Mouse (Mus musculus) forebrain, embryonic 14.5 days (tissue): ENCODE data around the gene Capn5. TPM values are rescaled to one million over a fixed set of nuclear protein-coding genes. Genes with fewer than 3 reads are reported as not detected.

ENCODE experiments used
- ATAC-seq: fragments of 200-750 bp; cut with Nextera tagmentation; 2 replicates; pipeline ENCODE4 v1.8.0; 2017; ENCODE audit warnings: mild to moderate bottlenecking, moderate library complexity
- DNase-seq: peaks from one replicate; pipeline ENCODE4 v3.0.0-alpha.2; 2015; ENCODE audit warnings: low spot score
- H3K27ac ChIP-seq: fragments of 300-500 bp; sonication (generic); 2 replicates; pipeline ENCODE4 v1.5.1; 2014; ENCODE audit warnings: low read depth, mild to moderate bottlenecking, control low read depth, low read length, moderate library complexity
- H3K27me3 ChIP-seq: fragments of 300-500 bp; sonication (generic); replicated peaks from 2 replicates; pipeline ENCODE4 v1.6.1; 2014; ENCODE audit warnings: low read length, control low read depth, mixed read lengths; ENCODE audit not compliant: control insufficient read depth, insufficient read depth
- H3K36me3 ChIP-seq: fragments of 300-500 bp; sonication (generic); 2 replicates; pipeline ENCODE4 v1.6.1; 2014; ENCODE audit warnings: low read length, control low read depth; ENCODE audit not compliant: control insufficient read depth, insufficient read depth
- H3K4me1 ChIP-seq: fragments of 300-500 bp; sonication (generic); 2 replicates; pipeline ENCODE4 v1.6.1; 2014; ENCODE audit warnings: antibody characterized with exemption, low read length, control low read depth; ENCODE audit not compliant: control insufficient read depth, insufficient read depth
- H3K4me2 ChIP-seq: fragments of 300-500 bp; sonication (generic); 2 replicates; pipeline ENCODE4 v1.6.1; 2014; ENCODE audit warnings: mild to moderate bottlenecking, control low read depth, low read length
- H3K4me3 ChIP-seq: fragments of 300-500 bp; sonication (generic); 2 replicates; pipeline ENCODE4 v1.5.1; 2014; ENCODE audit warnings: low read depth, low read length, control low read depth
- H3K9ac ChIP-seq: fragments of 300-500 bp; sonication (generic); 2 replicates; pipeline ENCODE4 v1.6.1; 2014; ENCODE audit warnings: mild to moderate bottlenecking, low read length, control low read depth, moderate library complexity
- H3K9me3 ChIP-seq: fragments of 300-500 bp; sonication (generic); replicated peaks from 2 replicates; pipeline ENCODE4 v1.6.1; 2016; ENCODE audit warnings: low read length, control low read depth, mixed read lengths; ENCODE audit not compliant: control insufficient read depth
- WGBS: fragments of 180-500 bp; shearing (Covaris S2); extraction: QIAGEN DNeasy Blood & Tissue Kit; methylation state at CpG from one replicate; pipeline ENCODE4 v1.1.7; 2014; 5-methylcytosine and 5-hydroxymethylcytosine counted together
- polyA plus RNA-seq: library from polyadenylated mRNA; unstranded; fragments of >200 nt; fragmentation: Nextera tagmentation; extraction: Ambion mirVana; gene quantifications from 2 replicates; pipeline ENCODE4 v1.2.1, GENCODE M21; 2014

Capn5 gene
- polyA plus RNA-seq, 1 experiment from 2014 or later: 6.1 TPM

- no peak for DNase-seq
- Histone ChIP-seq H3K4me1 (no peaks in the 10 kb centered on the region), H3K9ac (no peak overlapping the region), H3K4me2 (no peak overlapping the region), H3K27me3 (no peaks in the 10 kb centered on the region), H3K27ac (no peak overlapping the region), H3K9me3 (no peaks in the 10 kb centered on the region), H3K36me3 (no peaks in the 10 kb centered on the region), H3K4me3 (no peak overlapping the region)
- 87% methylated on average over 6 of the region's 6 CpGs for WGBS
- ATAC-seq: no peak
Measured at GRCm38 (mm10) chr7:98171141-98172073, 6.7 kb downstream of the Capn5 start.

- Histone ChIP-seq H3K9me3 (no peaks in the 10 kb centered on the region), H3K4me1 (peaks cover 8% of the 10 kb centered on the region), H3K4me3 (no peak overlapping the region), H3K36me3 (no peaks in the 10 kb centered on the region), H3K27me3 (no peaks in the 10 kb centered on the region), H3K9ac (0 out of 2 replicates have a peak overlapping the region, but pooled peaks have one; percentile 8), H3K4me2 (no peak overlapping the region), H3K27ac (no peak overlapping the region)
- DNase-seq (no peak), ATAC-seq (peak; percentile 55; the same call in 1 of the 2 replicates)
- WGBS: 58% methylated on average over 10 of the region's 10 CpGs
Measured at GRCm38 (mm10) chr7:98164999-98165528, 13.0 kb downstream of the Capn5 start.

DNA sequence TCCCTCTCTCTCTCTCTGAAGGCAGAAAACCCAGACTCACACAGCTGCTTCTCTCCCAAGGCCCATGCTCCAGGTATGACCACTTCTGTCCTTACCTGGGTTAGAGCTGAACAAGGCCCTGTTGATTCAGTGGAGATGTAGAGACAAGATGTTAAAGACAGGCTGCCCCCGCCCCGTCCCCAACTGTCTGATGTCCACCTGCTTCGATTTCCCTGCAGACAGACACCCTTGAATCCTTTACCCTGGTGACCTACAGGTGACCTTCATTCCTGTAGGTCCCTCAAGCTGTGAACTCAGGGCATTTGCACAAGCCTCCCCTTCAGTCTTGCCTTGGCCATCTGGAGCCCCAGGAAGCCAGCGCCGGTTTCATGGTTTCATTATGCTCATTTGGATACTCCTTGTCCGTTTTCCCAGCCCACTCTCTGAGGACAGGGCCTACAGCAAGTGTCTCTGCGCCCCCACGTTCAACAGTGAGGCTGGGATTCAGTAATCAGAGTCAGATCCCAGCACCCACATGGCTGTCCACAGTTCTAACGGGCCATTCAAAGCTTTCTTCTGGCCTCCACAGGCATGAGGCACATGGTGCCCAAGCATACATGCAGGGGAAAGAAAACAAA is 13.6 kb downstream of the Capn5 start:
- H3K9ac ChIP-seq: no peak overlapping the region
- 81% methylated on average over 9 of the region's 9 CpGs for WGBS
- ATAC-seq (peak; percentile 8; the same call in 1 of the 2 replicates), DNase-seq (no peak)
- peaks cover 8% of the 10 kb centered on the region for H3K4me1 ChIP-seq
- H3K27me3 ChIP-seq: no peaks in the 10 kb centered on the region
- no peaks in the 10 kb centered on the region for H3K9me3 ChIP-seq
- H3K27ac ChIP-seq: no peak overlapping the region
- H3K4me2 ChIP-seq: no peak overlapping the region
- no peaks in the 10 kb centered on the region for H3K36me3 ChIP-seq
- H3K4me3 ChIP-seq: no peak overlapping the region

DNA sequence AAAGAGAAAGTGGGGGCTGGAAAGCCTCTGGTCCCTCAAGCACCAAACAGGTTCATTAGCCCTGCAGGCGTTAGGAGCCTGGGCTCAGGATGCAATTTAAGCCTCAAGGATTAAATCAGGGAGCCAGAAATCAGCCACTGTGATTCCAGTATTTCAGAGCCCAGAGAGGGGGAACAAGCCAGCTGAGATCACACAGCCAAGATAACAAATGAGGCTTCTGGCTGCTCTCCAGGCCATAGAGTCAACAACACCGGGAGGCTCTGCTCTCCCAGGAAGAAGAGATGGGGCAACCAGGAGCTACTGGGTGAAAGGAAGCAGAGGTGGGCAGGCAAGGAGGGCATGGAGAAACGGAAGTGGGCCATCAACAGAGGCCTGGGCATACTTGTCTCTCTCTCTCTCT is 14.4 kb downstream of the Capn5 start:
- WGBS: 42% methylated on average over 3 of the region's 3 CpGs
- Histone ChIP-seq H3K9ac (no peak overlapping the region), H3K4me1 (peaks cover 8% of the 10 kb centered on the region)

DNA sequence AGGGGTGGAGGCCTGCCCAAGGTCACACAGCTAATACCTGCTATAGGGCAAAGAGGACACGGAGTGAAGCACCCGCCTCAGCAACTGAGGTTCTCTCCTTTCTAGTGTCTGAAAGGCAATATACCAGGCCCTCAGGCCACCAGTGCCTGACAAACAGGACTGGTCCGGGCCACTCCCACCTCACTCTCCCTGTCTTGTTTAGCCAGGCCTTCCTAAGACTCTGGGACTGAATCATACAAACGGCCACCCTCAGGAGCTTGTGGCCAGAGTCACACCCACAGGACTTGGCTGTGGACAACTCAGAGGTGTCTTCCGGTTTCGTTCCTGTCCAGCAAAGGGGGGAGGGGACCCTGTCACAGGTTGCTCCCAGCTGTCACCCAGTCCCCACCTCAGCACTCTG is 15.8 kb downstream of the Capn5 start:
- H3K9me3 ChIP-seq: no peaks in the 10 kb centered on the region
- no peak overlapping the region for H3K4me2 ChIP-seq
- no peak overlapping the region for H3K4me3 ChIP-seq
- H3K36me3 ChIP-seq: no peaks in the 10 kb centered on the region
- no peak for ATAC-seq
- no peaks in the 10 kb centered on the region for H3K27me3 ChIP-seq
- 94% methylated on average over 6 of the region's 6 CpGs for WGBS
- H3K9ac ChIP-seq: no peak overlapping the region
- no peak for DNase-seq
- peaks cover 8% of the 10 kb centered on the region for H3K4me1 ChIP-seq
- no peak overlapping the region for H3K27ac ChIP-seq

More for the DNA sequence above, 14.4 kb downstream of the Capn5 start:
- Histone ChIP-seq H3K9me3 (no peaks in the 10 kb centered on the region), H3K27ac (no peak overlapping the region), H3K4me3 (no peak overlapping the region), H3K36me3 (no peaks in the 10 kb centered on the region), H3K27me3 (no peaks in the 10 kb centered on the region), H3K4me2 (no peak overlapping the region)
- DNase-seq (no peak), ATAC-seq (no peak)

GRCm38 (mm10) chr7:98160041-98160740 is 17.9 kb downstream of the Capn5 start:
- H3K27me3 ChIP-seq: no peaks in the 10 kb centered on the region

GRCm38 (mm10) chr7:98158481-98158880 is 19.6 kb downstream of the Capn5 start:
- WGBS: 65% methylated on average over 8 of the region's 8 CpGs
- Histone ChIP-seq H3K4me2 (no peak overlapping the region), H3K36me3 (no peaks in the 10 kb centered on the region), H3K27ac (no peak overlapping the region), H3K27me3 (no peaks in the 10 kb centered on the region), H3K4me3 (no peak overlapping the region), H3K4me1 (0 out of 2 replicates have a peak, but pooled peaks cover 2% of the 10 kb centered on the region), H3K9me3 (no peaks in the 10 kb centered on the region), H3K9ac (no peak overlapping the region)
- ATAC-seq: no peak
- DNase-seq: no peak

More at GRCm38 (mm10) chr7:98160041-98160740, 17.9 kb downstream of the Capn5 start:
- H3K9me3 ChIP-seq: no peaks in the 10 kb centered on the region
- no peak for DNase-seq
- H3K9ac ChIP-seq: no peak overlapping the region
- 58% methylated on average over 8 of the region's 8 CpGs for WGBS
- H3K4me3 ChIP-seq: no peak overlapping the region
- peaks cover 7% of the 10 kb centered on the region for H3K4me1 ChIP-seq
- H3K4me2 ChIP-seq: no peak overlapping the region
- no peak for ATAC-seq
- H3K36me3 ChIP-seq: no peaks in the 10 kb centered on the region
- no peak overlapping the region for H3K27ac ChIP-seq

- H3K4me1 ChIP-seq: 0 out of 2 replicates have a peak, but pooled peaks cover 2% of the 10 kb centered on the region
- WGBS: 56% methylated on average over 5 of the region's 5 CpGs
- no peak overlapping the region for H3K9ac ChIP-seq
- no peaks in the 10 kb centered on the region for H3K27me3 ChIP-seq
- no peaks in the 10 kb centered on the region for H3K9me3 ChIP-seq
- no peaks in the 10 kb centered on the region for H3K36me3 ChIP-seq
- no peak overlapping the region for H3K4me2 ChIP-seq
- DNase-seq: no peak
- H3K4me3 ChIP-seq: no peak overlapping the region
- no peak for ATAC-seq
- no peak overlapping the region for H3K27ac ChIP-seq
Measured at GRCm38 (mm10) chr7:98157636-98158332, 20.3 kb downstream of the Capn5 start.
